Mouse (Mus musculus) urinary bladder, postnatal 36 days (tissue): ENCODE data around the gene Bicra.

ENCODE experiments used
- DNase-seq, 2 experiments: peaks; one replicate each; pipeline ENCODE4 v3.0.0; 2022; ENCODE audit warnings: low spot score in 2 of 2, mixed read lengths in 1 of 2

The Bicra gene

GRCm38 (mm10) chr7:16047338-16048146, at the start of gene Bicra:
Bicra (minus strand) TSS chr7:16047921.
- peak; percentile 69 to 84 for DNase-seq

- no peak for DNase-seq
These were observed 46.9 kb upstream of the Bicra start for GRCm38 (mm10) chr7:16094592-16094991.

- DNase-seq, result no peak
These were observed 39.9 kb upstream of the Bicra start for GRCm38 (mm10) chr7:16087587-16087986.

- no peak for DNase-seq
These were observed 35.6 kb upstream of the Bicra start for GRCm38 (mm10) chr7:16083361-16083760.

GRCm38 (mm10) chr7:16080581-16080980, 32.9 kb upstream of the Bicra start:
- DNase-seq, result no peak

GRCm38 (mm10) chr7:16079947-16080346, 32.2 kb upstream of the Bicra start:
- DNase-seq, result no peak

- no peak for DNase-seq
These were observed 24.2 kb upstream of the Bicra start for GRCm38 (mm10) chr7:16071906-16072305.

GRCm38 (mm10) chr7:16070846-16071245, 23.1 kb upstream of the Bicra start:
- DNase-seq, result no peak

GRCm38 (mm10) chr7:16063490-16063889, 15.8 kb upstream of the Bicra start:
- no peak for DNase-seq

GRCm38 (mm10) chr7:16062099-16062420, 14.3 kb upstream of the Bicra start:
- no peak for DNase-seq

GRCm38 (mm10) chr7:16061219-16062098, 13.7 kb upstream of the Bicra start, which contains the start of gene Zfp541:
Zfp541 (plus strand) TSS chr7:16061814.
- DNase-seq, result no peak

- peak; percentile 79 to 80 for DNase-seq
These were observed 9.4 kb upstream of the Bicra start for GRCm38 (mm10) chr7:16057136-16057534.

- no peak for DNase-seq
These were observed 8.9 kb upstream of the Bicra start for GRCm38 (mm10) chr7:16056459-16057135.

- no peak for DNase-seq
These were observed 7.9 kb upstream of the Bicra start for GRCm38 (mm10) chr7:16055665-16056064.

- DNase-seq, result no peak
These were observed 7.2 kb upstream of the Bicra start for GRCm38 (mm10) chr7:16054966-16055365.

- DNase-seq, result no peak
These were observed 5.4 kb upstream of the Bicra start for GRCm38 (mm10) chr7:16053105-16053504.

GRCm38 (mm10) chr7:16052684-16053083, 5.0 kb upstream of the Bicra start:
- DNase-seq, result peak; percentile 91 to 95

- peak; percentile 63 to 74 for DNase-seq
These were observed 4.3 kb upstream of the Bicra start for GRCm38 (mm10) chr7:16051883-16052595.

- DNase-seq, result no peak
These were observed 2.9 kb upstream of the Bicra start for GRCm38 (mm10) chr7:16050600-16050999.

- DNase-seq, result no peak
These were observed 1.8 kb upstream of the Bicra start for GRCm38 (mm10) chr7:16049576-16049915.

GRCm38 (mm10) chr7:16048675-16049575, 1.2 kb upstream of the Bicra start:
- DNase-seq, result no peak
